Mouse (Mus musculus): ENCODE results near the gene Gm3138. TPM values are rescaled to one million over a fixed set of nuclear protein-coding genes. Genes with fewer than 3 reads are reported as not detected.

The Gm3138 gene
- polyA plus RNA-seq (2017; shearing (Covaris generic)): not detected

GRCm38 (mm10) chr14:4249331-4249730 is at the start of gene Gm3138:
Gene Gm3138, plus strand, starts transcription at chr14:4249631.

Other genes with a start within 250 kb of the Gm3138 start
- not detected for gene Gm5796, start 225.7 kb upstream of the Gm3138 start, polyA plus RNA-seq (2017; shearing (Covaris generic))
- not detected for gene Gm3115, start 165.5 kb upstream of the Gm3138 start, polyA plus RNA-seq (2017; shearing (Covaris generic))
- not detected for gene Gm8108, start 139.1 kb upstream of the Gm3138 start, polyA plus RNA-seq (2017; shearing (Covaris generic))
- gene Gm3127, start 84.6 kb upstream of the Gm3138 start, polyA plus RNA-seq (2017; shearing (Covaris generic)): not detected
- not detected for gene Gm2974, start 67.1 kb upstream of the Gm3138 start, polyA plus RNA-seq (2017; shearing (Covaris generic))
- gene Gm3149, start 67.7 kb downstream of the Gm3138 start, polyA plus RNA-seq (2017; shearing (Covaris generic)): not detected
- not detected for gene 2610042L04Rik, start 85.1 kb downstream of the Gm3138 start, polyA plus RNA-seq (2017; shearing (Covaris generic))
- not detected for gene Gm3159, start 147.9 kb downstream of the Gm3138 start, polyA plus RNA-seq (2017; shearing (Covaris generic))
- not detected for gene Gm3164, start 165.8 kb downstream of the Gm3138 start, polyA plus RNA-seq (2017; shearing (Covaris generic))
- gene Gm3173, start 181.4 kb downstream of the Gm3138 start, polyA plus RNA-seq (2017; shearing (Covaris generic)): not detected
- not detected for gene Gm3182, start 232.1 kb downstream of the Gm3138 start, polyA plus RNA-seq (2017; shearing (Covaris generic))